Mouse (Mus musculus) thymus, adult 2 months (tissue): ENCODE measurements at regions not wholly inside any gene's neighbourhood (a gene's known extent, or its start where the extent isn't known, plus 50 kb on each side); places are given as distances from the start of the nearest gene placed in this dataset.

Experiments used
- DNase-seq: peaks from one replicate; pipeline ENCODE4 v3.0.0; 2021
- H3K27ac ChIP-seq: fragments of 200-500 bp; 2 replicates; pipeline ENCODE4 v1.5.1; 2012; ENCODE audit warnings: low read length, control low read depth; ENCODE audit not compliant: control insufficient read depth, insufficient read depth
- H3K27me3 ChIP-seq: fragments of 200-500 bp; 2 replicates; pipeline ENCODE4 v1.6.1; 2012; ENCODE audit warnings: mild to moderate bottlenecking, low read length, moderate library complexity, mixed read lengths; ENCODE audit not compliant: control insufficient read depth, insufficient read depth
- H3K36me3 ChIP-seq: fragments of 200-500 bp; 2 replicates; pipeline ENCODE4 v1.6.1; 2012; ENCODE audit warnings: mild to moderate bottlenecking, low read length, moderate library complexity; ENCODE audit not compliant: control insufficient read depth, insufficient read depth
- H3K4me1 ChIP-seq: fragments of 200-500 bp; replicated peaks from 2 replicates; pipeline ENCODE4 v1.6.1; 2012; ENCODE audit warnings: low read length; ENCODE audit not compliant: control insufficient read depth, insufficient read depth
- H3K4me3 ChIP-seq: fragments of 200-500 bp; 2 replicates; pipeline ENCODE4 v1.5.1; 2012; ENCODE audit warnings: mild to moderate bottlenecking, low read length, control low read depth, moderate library complexity; ENCODE audit not compliant: control insufficient read depth, insufficient read depth
- CTCF ChIP-seq: fragments of 200-500 bp; IDR thresholded peaks from 2 replicates; pipeline ENCODE4 v1.5.1; 2012; ENCODE audit warnings: mild to moderate bottlenecking, control low read depth, low read length, moderate library complexity, borderline replicate concordance; ENCODE audit not compliant: control insufficient read depth, poor library complexity, insufficient read depth; ENCODE audit errors: extremely low read depth
- POLR2A ChIP-seq: fragments of 200-500 bp; IDR thresholded peaks from 2 replicates; pipeline ENCODE4 v1.6.1; 2012; ENCODE audit warnings: mild to moderate bottlenecking, low read length, control low read depth, moderate library complexity; ENCODE audit not compliant: control insufficient read depth, poor library complexity, insufficient read depth; ENCODE audit errors: extremely low read depth
- WGBS: fragments of 180-500 bp; shearing (Covaris S2); methylation state at CpG from one replicate; pipeline ENCODE4 v1.1.7; 2018; 5-methylcytosine and 5-hydroxymethylcytosine counted together

- Histone ChIP-seq H3K27me3 (no peaks in the 10 kb centered on the region), H3K4me3 (no peak overlapping the region), H3K27ac (no peak overlapping the region), H3K4me1 (no peaks in the 10 kb centered on the region), H3K36me3 (no peaks in the 10 kb centered on the region)
- TF ChIP-seq CTCF (no peak), POLR2A (no peak)
- no peak for DNase-seq
- 91% methylated on average over 17 of the region's 17 CpGs for WGBS
Measured at GRCm38 (mm10) chr15:97173233-97173632, 73.7 kb upstream of the Pced1b start.

- Histone ChIP-seq H3K36me3 (no peaks in the 10 kb centered on the region), H3K4me1 (no peaks in the 10 kb centered on the region), H3K27ac (no peak overlapping the region), H3K27me3 (no peaks in the 10 kb centered on the region), H3K4me3 (no peak overlapping the region)
- TF ChIP-seq POLR2A = no peak
- no peak for TF ChIP-seq CTCF
- DNase-seq = no peak
- WGBS = 90% methylated on average over 6 of the region's 6 CpGs
Measured at GRCm38 (mm10) chr15:97170074-97170473, 76.8 kb upstream of the Pced1b start.

GRCm38 (mm10) chr15:97169381-97169780 is 77.5 kb upstream of the Pced1b start:
- DNase-seq = no peak
- Histone ChIP-seq H3K27ac (no peak overlapping the region), H3K4me3 (no peak overlapping the region), H3K4me1 (no peaks in the 10 kb centered on the region), H3K36me3 (no peaks in the 10 kb centered on the region), H3K27me3 (no peaks in the 10 kb centered on the region)
- no peak for TF ChIP-seq CTCF
- TF ChIP-seq POLR2A = no peak
- WGBS = 94% methylated on average over 10 of the region's 10 CpGs

- no peaks in the 10 kb centered on the region for H3K27me3 ChIP-seq
Measured at GRCm38 (mm10) chr15:97167116-97167515, 79.8 kb upstream of the Pced1b start.

GRCm38 (mm10) chr15:97164616-97165015 is 82.3 kb upstream of the Pced1b start:
- 88% methylated on average over 15 of the region's 15 CpGs for WGBS
- Histone ChIP-seq H3K4me3 (no peak overlapping the region), H3K36me3 (no peaks in the 10 kb centered on the region), H3K27ac (no peak overlapping the region), H3K27me3 (no peaks in the 10 kb centered on the region), H3K4me1 (no peaks in the 10 kb centered on the region)
- no peak for DNase-seq
- TF ChIP-seq CTCF = no peak
- TF ChIP-seq POLR2A = no peak

More at GRCm38 (mm10) chr15:97167116-97167515, 79.8 kb upstream of the Pced1b start:
- Histone ChIP-seq H3K4me1 (no peaks in the 10 kb centered on the region), H3K36me3 (no peaks in the 10 kb centered on the region), H3K4me3 (no peak overlapping the region), H3K27ac (no peak overlapping the region)
- 96% methylated on average over 7 of the region's 7 CpGs for WGBS
- no peak for DNase-seq
- no peak for TF ChIP-seq POLR2A
- no peak for TF ChIP-seq CTCF

- H3K4me3 ChIP-seq = no peak overlapping the region
- H3K36me3 ChIP-seq = no peaks in the 10 kb centered on the region
- H3K27ac ChIP-seq = no peak overlapping the region
- DNase-seq = no peak
- TF ChIP-seq POLR2A = no peak
- TF ChIP-seq CTCF = no peak
- no peaks in the 10 kb centered on the region for H3K27me3 ChIP-seq
- H3K4me1 ChIP-seq = no peaks in the 10 kb centered on the region
- WGBS = 95% methylated on average over 6 of the region's 6 CpGs
Measured at GRCm38 (mm10) chr15:97163971-97164370, 82.9 kb upstream of the Pced1b start.

- 49% methylated on average over 8 of the region's 8 CpGs for WGBS
- Histone ChIP-seq H3K27ac (no peak overlapping the region), H3K4me3 (no peak overlapping the region), H3K36me3 (no peaks in the 10 kb centered on the region), H3K27me3 (no peaks in the 10 kb centered on the region), H3K4me1 (no peaks in the 10 kb centered on the region)
- no peak for TF ChIP-seq CTCF
- no peak for TF ChIP-seq POLR2A
- no peak for DNase-seq
Measured at GRCm38 (mm10) chr15:97163090-97163489, 83.8 kb upstream of the Pced1b start.
